Mouse (Mus musculus) embryo, embryonic 11.5 days (tissue): ENCODE measurements around the gene Ess2.
A peak's percentile ranks its signal among the peaks of the same experiment; 100 is the strongest.
"Not testable (repeated sequence)": the region's sequence is repeated elsewhere in the genome, so short reads cannot be mapped to it uniquely, and the experiment has no call there.

Experiments used
- DNase-seq: peaks from one replicate; pipeline ENCODE4 v3.0.0-alpha.2; 2012; ENCODE audit warnings: low read depth, low spot score

The Ess2 gene

GRCm38 (mm10) chr16:17911052-17911595 lies at the start of gene Ess2:
Gene Ess2 (minus strand): TSS chr16:17911348.
- DNase-seq: peak; percentile 92

DNA sequence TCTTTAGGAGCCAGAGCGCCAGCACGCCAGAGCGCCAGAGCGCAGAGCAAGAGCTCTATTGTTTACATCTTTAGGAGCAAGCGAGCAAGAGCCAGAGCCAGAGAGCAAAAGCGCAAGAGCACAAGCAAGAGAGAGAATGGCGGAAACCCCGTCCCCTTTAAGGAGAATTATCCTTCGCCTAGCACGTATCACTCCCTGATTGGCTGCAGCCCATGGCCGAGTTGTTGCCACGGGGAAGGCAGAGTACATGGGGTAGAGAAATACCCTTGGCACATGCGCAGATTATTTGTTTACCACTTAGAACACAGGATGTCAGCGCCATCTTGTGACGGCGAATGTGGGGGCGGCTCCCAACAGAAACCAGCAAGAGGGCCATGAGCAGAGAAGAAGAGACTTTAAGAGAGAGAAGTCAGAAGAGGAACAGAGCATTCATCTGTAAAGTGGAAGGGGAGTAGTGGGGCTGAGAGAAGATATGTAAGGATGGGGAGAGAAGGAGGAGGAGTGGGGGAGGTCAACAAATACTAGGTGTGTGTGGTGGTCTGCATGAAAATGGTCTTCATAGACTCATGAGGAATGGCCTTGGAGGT lies 45.0 kb upstream of the Ess2 start:
- DNase-seq: not testable (repeated sequence)

- no peak for DNase-seq
These were observed 40.5 kb upstream of the Ess2 start for GRCm38 (mm10) chr16:17951618-17952017.

DNA sequence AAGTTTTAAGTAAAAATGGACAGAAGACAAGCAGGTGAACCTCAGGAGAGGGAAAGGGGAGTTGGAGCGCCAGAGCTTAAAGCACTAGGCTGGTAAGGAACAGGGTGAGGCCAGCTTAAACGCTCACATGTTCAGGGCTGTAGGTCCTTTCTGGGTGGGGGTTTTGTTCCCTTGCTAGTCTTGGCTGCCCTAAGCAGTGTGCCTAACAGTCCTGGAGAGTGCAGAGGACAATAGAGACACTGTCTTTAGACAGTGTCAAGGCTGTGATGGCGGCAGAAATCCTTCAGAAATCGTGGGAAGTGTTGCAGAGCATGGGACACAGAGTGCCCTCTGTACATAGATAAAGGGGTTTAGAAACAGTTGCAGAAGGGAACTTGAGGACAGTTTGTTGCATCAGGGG lies 38.9 kb upstream of the Ess2 start:
- no peak for DNase-seq

GRCm38 (mm10) chr16:17949421-17949877 lies 38.3 kb upstream of the Ess2 start:
- DNase-seq: no peak

DNA sequence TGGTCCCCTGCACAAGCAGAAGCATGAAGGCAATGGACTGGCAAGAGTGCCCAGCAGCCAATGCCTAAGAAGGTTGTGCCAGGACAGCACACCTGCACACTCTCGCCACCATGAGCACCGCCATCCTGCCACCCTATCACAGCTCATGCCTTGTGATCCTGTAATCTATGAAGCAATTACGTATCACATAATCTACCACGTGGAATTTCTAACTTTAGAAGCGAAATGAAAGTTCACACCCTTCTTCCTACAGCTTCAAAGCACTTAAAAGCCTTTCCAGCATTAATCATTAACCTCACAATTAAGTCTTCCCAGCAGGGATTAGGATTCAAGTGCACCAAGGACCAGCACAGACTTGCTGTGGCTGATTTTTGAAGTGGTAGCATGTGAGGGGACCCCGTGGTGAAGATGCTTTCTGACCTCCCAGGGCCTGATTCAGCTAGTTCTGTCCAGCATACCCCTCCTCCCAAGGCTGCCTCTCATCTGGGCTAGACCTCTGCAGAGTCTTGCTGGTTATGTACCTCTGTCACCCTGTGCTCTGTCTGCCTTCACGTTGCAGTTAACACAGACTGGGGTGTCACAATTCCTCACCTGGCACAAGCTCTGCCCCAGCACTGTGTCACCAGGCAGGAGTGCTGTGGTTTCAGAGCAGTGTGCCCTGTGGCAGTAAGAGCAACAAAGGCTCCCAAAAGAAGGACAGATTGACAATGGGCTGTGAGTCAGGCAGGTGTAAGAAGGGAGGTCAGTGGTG lies 34.1 kb upstream of the Ess2 start:
- no peak for DNase-seq

- no peak for DNase-seq
These were observed 32.3 kb upstream of the Ess2 start for GRCm38 (mm10) chr16:17943466-17943865.

- no peak for DNase-seq
These were observed 28.2 kb upstream of the Ess2 start for GRCm38 (mm10) chr16:17939255-17939751.

DNA sequence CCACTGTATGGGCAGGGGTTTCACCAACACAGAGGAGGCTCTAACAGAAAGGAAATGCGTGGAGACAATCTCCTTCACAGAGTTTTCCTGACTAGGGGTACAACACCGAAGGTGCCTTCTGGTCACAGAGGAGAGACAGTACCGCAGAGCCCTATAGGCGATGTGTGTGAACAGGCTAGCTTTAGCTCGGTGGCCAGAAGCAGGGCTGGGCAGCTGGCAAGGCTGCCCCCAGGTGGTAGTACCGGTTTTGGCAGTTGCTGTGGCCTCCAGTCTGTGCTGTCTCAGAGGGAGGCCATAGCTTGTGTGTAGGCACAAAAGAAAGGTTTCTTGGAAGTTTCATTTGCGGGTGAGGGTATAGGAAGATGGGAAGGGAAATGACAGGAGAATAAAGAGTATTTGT lies 27.7 kb upstream of the Ess2 start:
- DNase-seq: no peak

- no peak for DNase-seq
These were observed 27.0 kb upstream of the Ess2 start for GRCm38 (mm10) chr16:17938187-17938586.

GRCm38 (mm10) chr16:17936776-17937175 lies 25.6 kb upstream of the Ess2 start:
- no peak for DNase-seq

GRCm38 (mm10) chr16:17934445-17934910 lies 23.3 kb upstream of the Ess2 start:
- no peak for DNase-seq

- no peak for DNase-seq
These were observed 22.7 kb upstream of the Ess2 start for GRCm38 (mm10) chr16:17933594-17934444.

GRCm38 (mm10) chr16:17931906-17932460 lies 20.8 kb upstream of the Ess2 start:
- DNase-seq: no peak

- DNase-seq: no peak
These were observed 18.5 kb upstream of the Ess2 start for GRCm38 (mm10) chr16:17929631-17930030.

GRCm38 (mm10) chr16:17929211-17929610 lies 18.1 kb upstream of the Ess2 start:
- DNase-seq: no peak

GRCm38 (mm10) chr16:17928627-17929104 lies 17.5 kb upstream of the Ess2 start:
- peak; percentile 65 for DNase-seq

DNA sequence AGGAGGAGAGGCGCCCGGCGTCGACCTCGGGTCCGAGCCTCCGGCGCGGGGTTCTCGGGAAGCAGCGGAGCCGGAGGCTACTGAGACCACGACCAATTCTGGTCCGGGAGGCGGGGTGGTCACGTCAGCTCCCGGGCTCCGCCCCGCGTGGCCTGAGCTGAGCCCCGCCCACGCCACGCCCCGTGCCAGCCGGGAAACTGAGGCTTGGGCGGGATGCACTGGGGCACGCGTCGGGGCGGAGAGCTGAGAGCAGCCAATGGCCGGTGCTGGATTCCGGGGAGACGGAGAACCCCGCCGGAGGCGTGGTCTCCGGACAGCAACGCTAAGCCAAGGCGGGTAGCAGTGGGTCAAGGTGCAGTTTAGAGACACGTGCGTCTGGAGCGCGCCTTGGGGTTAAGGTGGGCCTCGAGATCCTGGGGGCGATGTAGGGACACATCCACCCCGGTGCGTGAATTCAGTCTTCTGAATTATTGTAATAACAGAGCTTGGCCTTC lies 17.0 kb upstream of the Ess2 start, which contains the start of gene Slc25a1:
Gene Slc25a1, minus strand, starts transcription at position 133 of the 494 bp plus-strand sequence.
- peak; percentile 71 for DNase-seq

DNA sequence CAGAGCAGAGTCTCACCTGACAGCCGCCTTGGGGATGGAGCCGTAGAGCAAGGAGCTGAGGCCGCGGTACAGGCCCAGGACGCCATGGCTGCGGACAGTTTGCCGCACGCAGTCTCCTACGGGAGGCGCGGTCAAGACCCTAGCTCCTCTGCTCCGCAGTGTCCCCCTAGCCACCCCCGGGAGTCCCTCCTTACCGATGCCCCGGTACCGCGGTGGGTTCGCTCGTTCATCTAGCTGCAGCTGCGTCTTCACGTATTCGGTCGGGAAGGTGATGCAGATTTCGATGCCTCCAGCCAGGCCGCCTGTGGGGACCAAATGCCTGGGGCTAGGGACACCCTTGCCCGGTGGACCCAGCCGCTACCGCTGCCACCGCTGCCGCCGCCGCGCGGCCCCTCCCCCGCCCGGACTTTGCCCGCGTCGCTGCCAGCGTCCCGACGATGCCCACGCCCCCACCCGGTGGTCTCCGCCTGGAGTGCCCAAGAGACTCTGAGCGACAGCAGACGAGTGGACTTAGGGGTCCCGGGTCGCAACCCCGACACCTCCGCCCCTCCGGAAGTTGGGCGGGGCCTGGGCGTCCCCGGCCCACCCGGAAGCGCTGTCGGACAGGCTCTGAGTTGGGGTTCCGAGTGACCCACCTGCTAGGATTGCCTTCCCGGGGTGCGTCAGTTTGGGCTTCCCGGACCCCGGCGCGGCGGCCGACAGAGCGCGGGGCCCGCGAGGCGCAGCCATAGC lies 16.4 kb upstream of the Ess2 start:
- DNase-seq: no peak

- DNase-seq: no peak
These were observed 11.0 kb upstream of the Ess2 start for GRCm38 (mm10) chr16:17922163-17922538.
